Mouse (Mus musculus): ENCODE measurements around the gene Sh3bp4. TPM values are rescaled to one million over a fixed set of nuclear protein-coding genes. Genes with fewer than 3 reads are reported as not detected.
A peak's percentile ranks its signal among the peaks of the same experiment; 100 is the strongest.

The Sh3bp4 gene
- total RNA-seq, 2 experiments from 2014 or later = 24.4 to 25.9 TPM

DNA sequence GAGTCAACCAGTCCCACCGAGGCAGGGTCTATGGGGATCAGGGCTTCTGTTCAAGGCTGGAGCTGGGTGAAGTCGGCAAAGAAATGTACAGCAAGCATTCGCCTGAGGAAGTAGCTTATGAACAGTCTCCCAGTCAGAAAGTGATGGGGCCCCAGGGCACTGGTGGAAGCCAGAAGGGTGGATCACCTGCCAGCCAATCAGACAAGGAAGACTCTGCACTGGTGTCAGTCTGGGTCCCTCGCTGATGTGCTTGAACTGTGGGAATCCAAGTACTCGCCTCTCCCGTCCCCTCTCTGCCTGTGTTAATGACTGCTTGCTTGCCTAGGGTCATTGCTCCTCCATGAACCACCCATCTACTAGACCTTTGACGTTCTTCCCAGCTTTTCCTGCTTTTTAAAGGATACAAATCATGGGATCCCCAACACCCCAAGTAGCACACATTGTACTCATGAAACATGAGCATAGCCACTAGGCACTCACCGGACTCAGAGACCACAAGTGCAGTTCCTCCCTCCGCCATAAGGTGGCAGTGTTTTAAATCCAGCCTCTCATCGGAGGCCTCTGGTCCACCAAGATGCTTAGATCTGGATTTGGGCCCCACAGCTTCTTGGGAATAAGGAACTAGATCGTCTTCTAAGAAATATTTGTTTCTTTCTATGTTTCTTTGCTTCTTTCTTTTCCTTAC, 122.5 kb downstream of the Sh3bp4 start:
- no peak for DNase-seq (ENCODE audit: extremely low spot score in 1 of 2, low spot score in 2 of 2)
- intact Hi-C loops (cut with DNase I) = loop anchor here (5.0 to 10.0 kb wide), 3 partner anchors 120 to 838 kb away; partner anchors contain the start of gene Sh3bp4

DNA sequence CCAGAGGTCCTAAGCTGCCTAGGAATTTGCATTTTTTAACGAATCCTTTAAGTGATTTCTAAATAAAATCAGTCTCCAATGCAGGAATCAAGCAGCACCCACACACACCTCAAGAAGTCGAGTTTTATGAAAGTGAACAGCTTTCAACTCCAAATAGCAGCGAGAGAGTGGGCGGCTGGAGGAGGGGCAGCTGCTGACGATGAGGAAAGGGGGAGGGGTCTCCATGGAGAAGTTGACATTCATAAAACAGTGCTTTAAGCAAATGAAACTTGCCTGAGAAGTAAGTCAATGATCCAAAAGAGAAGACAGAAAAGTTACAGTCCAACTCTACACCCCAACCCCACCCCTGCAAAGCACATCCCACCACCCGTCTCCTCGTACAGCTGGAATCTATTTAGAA, 123.4 kb downstream of the Sh3bp4 start:
- intact Hi-C loops (cut with DNase I) = loop anchor here (5.0 to 10.0 kb wide), 3 partner anchors 121 to 839 kb away; partner anchors contain the start of gene Sh3bp4

DNA sequence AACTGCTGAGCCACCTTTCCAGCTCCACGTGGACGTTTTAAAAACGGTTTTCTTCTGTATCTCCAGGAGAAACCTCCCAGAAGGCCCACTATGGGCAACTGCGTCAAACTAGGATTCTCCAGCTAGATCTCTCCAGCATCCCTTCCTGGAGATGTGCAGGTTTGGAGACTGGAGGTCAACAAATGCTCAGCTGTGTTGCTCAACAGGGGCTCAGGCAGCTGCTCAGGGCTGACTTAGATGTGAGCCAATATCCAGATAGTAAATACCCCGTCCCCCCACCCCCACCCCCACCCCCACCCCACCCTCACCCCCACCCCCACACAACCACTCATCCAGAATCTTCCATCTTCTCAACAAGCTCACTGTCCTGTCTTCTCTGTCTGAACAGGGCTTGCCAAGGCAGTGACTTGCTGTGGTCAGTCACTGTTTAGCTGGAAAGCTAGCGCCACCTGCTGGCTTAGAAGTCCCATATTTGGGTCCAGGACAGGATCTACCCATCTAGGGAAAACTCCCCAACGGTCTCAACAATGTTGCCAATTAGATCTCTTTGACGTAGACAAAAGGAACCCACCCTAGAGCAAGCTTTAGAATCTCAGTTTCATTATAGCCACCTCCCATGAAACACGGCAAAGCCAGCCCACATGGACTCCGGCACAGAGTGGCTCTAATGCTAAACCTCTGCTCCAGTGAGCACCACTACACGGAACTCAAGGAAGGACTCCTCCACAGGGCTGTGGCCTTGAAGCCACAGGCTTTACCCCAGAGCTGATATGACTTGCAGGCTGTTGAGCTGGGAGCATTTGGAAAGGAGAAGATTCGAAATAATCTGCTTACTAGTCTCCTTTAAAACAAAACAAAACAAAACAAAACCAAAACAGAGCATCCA, 125.9 kb downstream of the Sh3bp4 start:
- DNase-seq (ENCODE audit: extremely low spot score in 1 of 2, low spot score in 2 of 2) = peak; percentile 78 to 91
- intact Hi-C loops (cut with DNase I) = loop anchor here (2.0 to 10.0 kb wide), 4 partner anchors 281 to 841 kb away; no protein-coding TSS in a partner anchor

More for the DNA sequence above, 123.4 kb downstream of the Sh3bp4 start:
- peak; percentile 58 to 68 for DNase-seq (ENCODE audit: extremely low spot score in 1 of 2, low spot score in 2 of 2)

All from left cerebral cortex, postnatal 10 days (tissue).